Mouse (Mus musculus) ES-Bruce4 (cell line): ENCODE data around the gene Psme2. TPM values are rescaled to one million over a fixed set of nuclear protein-coding genes. Genes with fewer than 3 reads are reported as not detected.

Source experiments
- H3K27ac ChIP-seq: 2 replicates; pipeline ENCODE4 v1.5.1; 2012; ENCODE audit warnings: low read length, inconsistent platforms; ENCODE audit not compliant: insufficient read depth
- H3K27me3 ChIP-seq: 2 replicates; pipeline ENCODE4 v1.6.1; 2012; ENCODE audit warnings: mild to moderate bottlenecking, low read length, inconsistent platforms; ENCODE audit not compliant: control insufficient read depth, poor library complexity, insufficient read depth, severe bottlenecking
- H3K36me3 ChIP-seq: 2 replicates; pipeline ENCODE4 v1.6.1; 2012; ENCODE audit warnings: inconsistent platforms, mild to moderate bottlenecking, low read length, moderate library complexity; ENCODE audit not compliant: control insufficient read depth, poor library complexity, insufficient read depth, severe bottlenecking
- H3K4me1 ChIP-seq: one replicate; pipeline ENCODE4 v1.8.1; 2011; ENCODE audit warnings: low read length; ENCODE audit not compliant: control insufficient read depth, insufficient read depth
- H3K4me3 ChIP-seq: 2 replicates; pipeline ENCODE4 v1.5.1; 2011; ENCODE audit warnings: low read depth, mild to moderate bottlenecking, low read length
- H3K9ac ChIP-seq: 2 replicates; pipeline ENCODE4 v1.6.1; 2012; ENCODE audit warnings: low read depth, mild to moderate bottlenecking, inconsistent platforms; ENCODE audit not compliant: poor library complexity, severe bottlenecking
- H3K9me3 ChIP-seq: replicated peaks from 2 replicates; pipeline ENCODE4 v1.6.1; 2012; ENCODE audit warnings: mild to moderate bottlenecking, low read length, inconsistent platforms; ENCODE audit not compliant: control insufficient read depth, poor library complexity, insufficient read depth, severe bottlenecking
- CTCF ChIP-seq: IDR thresholded peaks from one replicate; pipeline ENCODE4 v1.8.1; 2011; ENCODE audit warnings: low read depth, low read length
- EP300 ChIP-seq: IDR thresholded peaks from 2 replicates; pipeline ENCODE4 v1.6.1; 2011; ENCODE audit warnings: low read depth, low read length; ENCODE audit not compliant: insufficient read depth
- POLR2A ChIP-seq: IDR thresholded peaks from one replicate; pipeline ENCODE4 v1.8.1; 2011; ENCODE audit warnings: low read length; ENCODE audit not compliant: insufficient read depth
- polyA plus RNA-seq: library from polyadenylated mRNA; stranded (reverse); fragments of >200 nt; gene quantifications from 2 replicates; pipeline ENCODE4 v1.2.4, GENCODE M21; 2011; ENCODE audit warnings: low read depth; ENCODE audit not compliant: missing spikeins, insufficient read depth, insufficient read length

Psme2 gene
- polyA plus RNA-seq, 1 experiment: 195 TPM

DNA sequence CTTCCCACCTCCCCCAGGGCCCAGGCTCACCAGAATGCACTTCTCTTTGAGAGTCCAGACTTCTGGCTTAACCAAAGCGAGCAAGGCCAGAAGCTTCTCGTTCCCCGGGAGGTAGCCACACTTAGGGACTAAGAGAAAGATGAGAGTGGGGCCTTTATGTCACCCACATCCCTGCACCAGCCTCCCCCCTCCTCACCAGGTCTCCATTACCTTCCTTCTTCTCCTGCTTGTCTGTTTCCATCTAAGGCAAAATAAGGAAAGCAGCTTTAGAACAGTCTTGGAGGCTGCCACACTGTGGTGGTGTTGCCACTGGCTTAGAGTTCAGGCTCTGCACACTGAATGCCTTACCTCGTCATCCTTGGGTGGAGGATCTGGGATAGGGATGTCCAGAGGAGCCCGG lies 1.6 kb downstream of the Psme2 start:
- H3K27ac ChIP-seq: no peak overlapping the region
- TF ChIP-seq CTCF (no peak), EP300 (no peak), POLR2A (no peak)
- no peaks in the 10 kb centered on the region for H3K4me1 ChIP-seq
- no peak overlapping the region for H3K4me3 ChIP-seq
- no peaks in the 10 kb centered on the region; the same call in 1 of the 2 replicates for H3K36me3 ChIP-seq
- H3K27me3 ChIP-seq: no peaks in the 10 kb centered on the region
- H3K9ac ChIP-seq: no peak overlapping the region
- H3K9me3 ChIP-seq: no peaks in the 10 kb centered on the region

DNA sequence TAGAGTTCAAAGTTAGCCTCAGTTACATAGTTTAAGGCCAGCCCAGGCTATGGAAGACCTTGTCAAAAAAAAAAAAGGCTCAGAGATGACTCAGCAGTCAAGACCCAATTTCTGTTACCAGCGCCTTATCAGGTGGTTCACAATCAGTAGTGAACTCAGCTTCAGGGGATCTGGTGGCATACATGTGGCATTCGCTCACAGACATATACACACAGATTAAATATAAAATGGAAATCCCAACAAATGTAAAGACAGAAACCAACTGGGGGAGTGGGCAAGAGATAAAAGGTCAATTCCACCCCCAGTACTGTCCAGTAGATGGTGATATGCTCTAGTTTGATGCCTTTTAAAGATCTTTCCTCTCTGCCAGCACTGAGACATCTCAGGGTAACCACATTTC lies 4.8 kb downstream of the Psme2 start:
- Histone ChIP-seq H3K4me3 (no peak overlapping the region), H3K27ac (no peak overlapping the region), H3K9ac (peak overlapping the region; percentile 29; the same call in 1 of the 2 replicates), H3K36me3 (peaks cover 3% of the 10 kb centered on the region; the same call in 1 of the 2 replicates), H3K27me3 (no peaks in the 10 kb centered on the region), H3K4me1 (no peaks in the 10 kb centered on the region), H3K9me3 (no peaks in the 10 kb centered on the region)
- TF ChIP-seq CTCF (no peak), EP300 (no peak), POLR2A (no peak)

DNA sequence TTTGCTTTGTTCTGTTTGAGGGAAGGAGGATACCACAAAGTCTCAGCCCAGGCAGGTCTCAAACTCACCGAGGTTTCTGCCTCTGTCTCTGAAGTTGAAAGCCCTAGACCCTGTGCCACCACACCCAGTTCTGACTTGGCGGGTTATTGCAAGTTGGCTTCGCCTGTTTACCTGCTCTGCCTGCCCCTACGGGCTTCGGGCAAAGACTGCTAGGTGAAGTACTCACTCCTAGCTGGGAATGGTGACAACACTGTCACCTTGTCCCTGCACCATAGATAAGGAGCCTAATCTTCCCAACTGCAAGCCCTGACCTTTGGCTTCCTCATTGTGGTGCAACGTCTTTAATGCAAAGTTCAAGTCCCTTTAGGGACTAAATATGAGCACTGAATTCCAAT lies 5.3 kb downstream of the Psme2 start:
- Histone ChIP-seq H3K27ac (peak overlapping the region; percentile 65), H3K9me3 (no peaks in the 10 kb centered on the region), H3K9ac (peak overlapping the region; percentile 29; the same call in 1 of the 2 replicates), H3K4me1 (no peaks in the 10 kb centered on the region), H3K36me3 (peaks cover 9% of the 10 kb centered on the region), H3K4me3 (peak overlapping the region; percentile 20; the same call in 1 of the 2 replicates), H3K27me3 (no peaks in the 10 kb centered on the region)
- TF ChIP-seq EP300 (no peak), POLR2A (no peak), CTCF (no peak)

DNA sequence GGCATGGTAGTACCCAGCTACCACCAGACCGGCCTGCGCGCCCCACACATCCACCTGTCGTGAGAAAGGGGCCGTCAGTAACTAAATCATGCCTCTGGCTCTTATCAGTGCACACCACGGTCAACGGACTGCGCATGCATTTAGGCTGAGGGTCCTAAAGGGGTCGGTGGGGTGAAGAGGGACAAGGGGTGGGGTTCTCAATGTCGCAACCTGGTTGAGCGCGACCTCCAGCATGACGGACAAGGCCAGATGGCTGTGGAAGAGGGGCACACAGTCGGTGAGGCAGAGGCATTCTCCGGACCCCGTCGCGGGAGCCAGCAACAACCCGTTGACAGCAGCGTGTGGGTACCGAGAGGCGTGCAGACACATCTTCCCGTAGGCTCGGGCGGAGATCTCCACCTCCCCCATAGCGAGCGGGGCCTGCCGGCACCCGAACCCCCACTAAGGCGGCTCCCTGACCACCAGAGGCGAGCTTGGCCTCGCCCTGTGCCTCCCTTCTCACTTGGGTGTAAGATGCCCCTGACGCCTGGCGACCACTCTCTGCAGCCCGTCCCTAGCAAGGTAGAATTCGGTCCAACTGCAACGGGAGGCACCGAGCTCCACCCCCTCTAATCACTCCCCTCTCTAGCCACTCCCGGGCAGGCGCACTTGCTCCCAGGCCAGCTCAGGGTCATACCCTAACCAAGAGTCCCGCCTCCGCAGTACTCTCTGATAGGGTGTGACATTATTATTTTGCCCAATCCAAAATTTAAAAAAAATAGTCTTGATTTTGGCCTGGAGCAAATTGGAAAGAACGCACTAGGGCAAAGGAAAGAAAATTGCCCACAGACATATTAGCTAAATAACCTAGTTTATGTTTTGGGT lies 6.0 kb downstream of the Psme2 start, which contains the start of gene Emc9:
Gene Emc9 (minus strand): TSS at position 601 of the 864 bp plus-strand sequence.
- peaks cover 9% of the 10 kb centered on the region for H3K36me3 ChIP-seq
- H3K9me3 ChIP-seq: no peaks in the 10 kb centered on the region
- no peaks in the 10 kb centered on the region for H3K27me3 ChIP-seq
- peak within 1 kb of the TSS; percentile 29 for H3K9ac ChIP-seq
- TF ChIP-seq CTCF: no peak
- no peak for TF ChIP-seq EP300
- TF ChIP-seq POLR2A: peak; percentile 27
- H3K27ac ChIP-seq: peak within 1 kb of the TSS; percentile 65
- H3K4me3 ChIP-seq: peak within 1 kb of the TSS; percentile 65
- H3K4me1 ChIP-seq: peaks cover under 1% of the 10 kb centered on the region

DNA sequence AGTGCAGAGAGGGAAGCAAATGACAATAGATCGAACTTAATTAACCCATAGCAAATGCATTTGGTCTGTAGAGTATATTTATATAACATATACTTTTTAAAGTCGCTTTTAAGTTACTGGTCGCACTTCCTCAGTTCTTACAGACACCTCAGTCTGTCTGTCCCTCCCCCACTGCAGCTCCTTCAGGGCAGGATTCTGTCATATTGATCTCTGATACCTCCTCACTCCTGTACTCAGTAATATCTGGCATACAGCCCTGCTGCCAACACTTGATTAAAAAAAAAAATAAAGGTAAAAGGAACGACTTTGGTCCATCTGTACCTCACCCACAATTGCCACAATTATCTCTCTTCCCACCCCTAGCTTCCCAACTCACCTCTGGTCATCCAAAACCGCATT lies 6.6 kb downstream of the Psme2 start:
- peak overlapping the region; percentile 7; the same call in 1 of the 2 replicates for H3K9ac ChIP-seq
- TF ChIP-seq EP300 (no peak), CTCF (no peak), POLR2A (no peak)
- H3K27ac ChIP-seq: no peak overlapping the region
- H3K27me3 ChIP-seq: no peaks in the 10 kb centered on the region
- H3K9me3 ChIP-seq: no peaks in the 10 kb centered on the region
- peak overlapping the region; percentile 65 for H3K4me3 ChIP-seq
- peaks cover 9% of the 10 kb centered on the region for H3K36me3 ChIP-seq
- peaks cover 3% of the 10 kb centered on the region for H3K4me1 ChIP-seq

DNA sequence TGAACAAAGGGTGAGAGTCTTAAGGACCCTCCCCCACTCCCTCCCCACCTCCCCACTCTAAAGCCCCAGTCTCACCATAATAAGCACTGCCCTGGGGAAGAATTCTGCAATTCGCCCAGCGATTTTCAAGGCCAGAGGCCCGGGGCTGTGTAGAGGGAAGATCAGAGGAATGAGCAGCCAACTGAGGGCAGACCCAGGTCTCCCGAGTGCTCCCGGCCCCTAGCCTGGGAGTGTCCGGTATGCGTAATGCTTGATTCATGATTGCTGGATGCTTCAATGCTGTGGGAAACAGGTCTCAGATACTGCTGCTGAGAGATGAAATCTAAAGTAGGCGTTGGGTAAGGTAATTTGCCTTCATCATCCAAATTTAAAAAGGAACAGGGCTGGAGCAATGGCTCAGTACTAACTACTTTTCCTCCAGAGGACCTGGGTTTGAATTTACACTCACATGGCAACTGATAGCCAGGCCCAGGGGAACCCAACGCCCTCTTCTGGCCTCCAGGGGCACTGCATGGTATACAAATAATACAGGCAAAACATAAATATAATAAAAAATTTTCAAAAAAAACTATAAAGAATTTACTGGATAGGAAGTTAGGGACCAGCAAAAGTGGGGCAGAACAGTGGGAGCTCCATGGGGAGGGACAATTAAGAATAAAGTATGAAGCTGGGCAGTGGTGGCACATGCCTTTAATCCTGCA lies 8.8 kb downstream of the Psme2 start:
- Histone ChIP-seq H3K9me3 (no peaks in the 10 kb centered on the region), H3K36me3 (peaks cover 9% of the 10 kb centered on the region), H3K9ac (no peak overlapping the region), H3K4me3 (no peak overlapping the region), H3K4me1 (peaks cover 3% of the 10 kb centered on the region), H3K27me3 (no peaks in the 10 kb centered on the region), H3K27ac (no peak overlapping the region)
- TF ChIP-seq EP300: no peak
- TF ChIP-seq CTCF: peak; percentile 54
